Mouse (Mus musculus) intestine, embryonic 14.5 days (tissue): ENCODE data around the gene Fto. TPM values are rescaled to one million over a fixed set of nuclear protein-coding genes. Genes with fewer than 3 reads are reported as not detected.

Experiments
- ATAC-seq: fragments of 200-750 bp; cut with Nextera tagmentation; replicated peaks from 2 replicates; pipeline ENCODE4 v1.8.0; 2017; ENCODE audit warnings: low read depth, moderate number of reproducible peaks, moderate TSS enrichment, moderate library complexity; ENCODE audit not compliant: low FRiP score, low TSS enrichment
- DNase-seq: peaks from one replicate; pipeline ENCODE4 v3.0.0-alpha.2; 2018; ENCODE audit warnings: low spot score
- H3K27ac ChIP-seq: fragments of 300-500 bp; sonication (generic); 2 replicates; pipeline ENCODE4 v1.5.1; 2014; ENCODE audit warnings: low read depth, mild to moderate bottlenecking, control low read depth
- H3K27me3 ChIP-seq: fragments of 300-500 bp; sonication (generic); replicated peaks from 2 replicates; pipeline ENCODE4 v1.6.1; 2014; ENCODE audit warnings: low read length, control low read depth; ENCODE audit not compliant: control insufficient read depth, insufficient read depth
- H3K36me3 ChIP-seq: fragments of 300-500 bp; sonication (generic); 2 replicates; pipeline ENCODE4 v1.6.1; 2014; ENCODE audit warnings: low read length, control low read depth; ENCODE audit not compliant: control insufficient read depth, insufficient read depth
- H3K4me1 ChIP-seq: fragments of 300-500 bp; sonication (generic); replicated peaks from 2 replicates; pipeline ENCODE4 v1.6.1; 2014; ENCODE audit warnings: low read length, control low read depth, mixed read lengths; ENCODE audit not compliant: control insufficient read depth, insufficient read depth
- H3K4me2 ChIP-seq: fragments of 300-500 bp; sonication (generic); 2 replicates; pipeline ENCODE4 v1.6.1; 2014; ENCODE audit warnings: low read length
- H3K4me3 ChIP-seq: fragments of 300-500 bp; sonication (generic); 2 replicates; pipeline ENCODE4 v1.5.1; 2014; ENCODE audit warnings: low read depth, low read length, control low read depth, mixed read lengths
- H3K9ac ChIP-seq: fragments of 300-500 bp; sonication (generic); 2 replicates; pipeline ENCODE4 v1.6.1; 2014; ENCODE audit warnings: mild to moderate bottlenecking, low read length
- H3K9me3 ChIP-seq: fragments of 300-500 bp; sonication (generic); 2 replicates; pipeline ENCODE4 v1.6.1; 2016; ENCODE audit warnings: low read length, control low read depth; ENCODE audit not compliant: control insufficient read depth
- WGBS: fragments of 180-500 bp; shearing (Covaris S2); extraction: QIAGEN DNeasy Blood & Tissue Kit; methylation state at CpG from one replicate; pipeline ENCODE4 v1.1.7; 2014; 5-methylcytosine and 5-hydroxymethylcytosine counted together
- polyA plus RNA-seq: library from polyadenylated mRNA; unstranded; fragments of >200 nt; fragmentation: Nextera tagmentation; extraction: Ambion mirVana; gene quantifications from 2 replicates; pipeline ENCODE4 v1.2.1, GENCODE M21; 2014

The Fto gene
- polyA plus RNA-seq, 1 experiment from 2014 or later: 77.7 TPM

GRCm38 (mm10) chr8:91371995-91372394 lies 58.7 kb downstream of the Fto start:
- Histone ChIP-seq H3K4me1 (peaks cover 22% of the 10 kb centered on the region), H3K4me2 (no peak overlapping the region), H3K9me3 (no peaks in the 10 kb centered on the region), H3K27me3 (no peaks in the 10 kb centered on the region), H3K9ac (no peak overlapping the region), H3K27ac (no peak overlapping the region), H3K4me3 (no peak overlapping the region), H3K36me3 (no peaks in the 10 kb centered on the region)
- DNase-seq (no peak), ATAC-seq (no peak)
- WGBS: 62% methylated on average over 4 of the region's 4 CpGs

- H3K27ac ChIP-seq: no peak overlapping the region
- no peak overlapping the region for H3K4me2 ChIP-seq
- 84% methylated on average over 9 of the region's 9 CpGs for WGBS
- ATAC-seq: no peak
- peaks cover 25% of the 10 kb centered on the region for H3K4me1 ChIP-seq
- H3K27me3 ChIP-seq: no peaks in the 10 kb centered on the region
- H3K9ac ChIP-seq: no peak overlapping the region
- H3K9me3 ChIP-seq: no peaks in the 10 kb centered on the region
- no peak for DNase-seq
- no peaks in the 10 kb centered on the region for H3K36me3 ChIP-seq
- no peak overlapping the region for H3K4me3 ChIP-seq
These were observed 59.7 kb downstream of the Fto start for GRCm38 (mm10) chr8:91372780-91373577.

GRCm38 (mm10) chr8:91375054-91375938 lies 62.0 kb downstream of the Fto start:
- Histone ChIP-seq H3K27me3 (no peaks in the 10 kb centered on the region), H3K4me3 (no peak overlapping the region), H3K4me2 (no peak overlapping the region), H3K9me3 (no peaks in the 10 kb centered on the region), H3K4me1 (peaks cover 27% of the 10 kb centered on the region), H3K27ac (no peak overlapping the region), H3K9ac (no peak overlapping the region), H3K36me3 (no peaks in the 10 kb centered on the region)
- 42% methylated on average over 20 of the region's 20 CpGs for WGBS
- no peak for ATAC-seq
- DNase-seq: no peak

GRCm38 (mm10) chr8:91376785-91377184 lies 63.5 kb downstream of the Fto start:
- Histone ChIP-seq H3K27me3 (no peaks in the 10 kb centered on the region), H3K9ac (no peak overlapping the region), H3K4me1 (peaks cover 32% of the 10 kb centered on the region), H3K36me3 (no peaks in the 10 kb centered on the region), H3K9me3 (no peaks in the 10 kb centered on the region), H3K4me2 (no peak overlapping the region), H3K4me3 (no peak overlapping the region), H3K27ac (no peak overlapping the region)
- ATAC-seq: no peak
- DNase-seq: no peak
- 37% methylated on average over 11 of the region's 11 CpGs for WGBS

GRCm38 (mm10) chr8:91377275-91377674 lies 64.0 kb downstream of the Fto start:
- Histone ChIP-seq H3K9ac (no peak overlapping the region), H3K27ac (no peak overlapping the region), H3K4me2 (no peak overlapping the region), H3K4me1 (peaks cover 34% of the 10 kb centered on the region), H3K9me3 (no peaks in the 10 kb centered on the region), H3K36me3 (no peaks in the 10 kb centered on the region), H3K27me3 (no peaks in the 10 kb centered on the region), H3K4me3 (no peak overlapping the region)
- DNase-seq (no peak), ATAC-seq (no peak)
- WGBS: 85% methylated on average over 6 of the region's 6 CpGs

GRCm38 (mm10) chr8:91378846-91379499 lies 65.6 kb downstream of the Fto start:
- WGBS: 42% methylated on average over 13 of the region's 13 CpGs
- H3K4me2 ChIP-seq: no peak overlapping the region
- no peak overlapping the region for H3K4me3 ChIP-seq
- H3K4me1 ChIP-seq: peaks cover 34% of the 10 kb centered on the region
- H3K9me3 ChIP-seq: no peaks in the 10 kb centered on the region
- no peaks in the 10 kb centered on the region for H3K27me3 ChIP-seq
- peak; percentile 80 for DNase-seq
- no peak overlapping the region for H3K9ac ChIP-seq
- H3K27ac ChIP-seq: no peak overlapping the region
- 0 out of 2 replicates have a peak, but pooled peaks have one; percentile 37 for ATAC-seq
- H3K36me3 ChIP-seq: no peaks in the 10 kb centered on the region

- Histone ChIP-seq H3K4me1 (peaks cover 25% of the 10 kb centered on the region), H3K9ac (no peak overlapping the region), H3K4me3 (no peak overlapping the region), H3K27me3 (no peaks in the 10 kb centered on the region), H3K4me2 (no peak overlapping the region), H3K36me3 (no peaks in the 10 kb centered on the region), H3K27ac (no peak overlapping the region), H3K9me3 (no peaks in the 10 kb centered on the region)
- no peak for ATAC-seq
- 23% methylated on average over 10 of the region's 10 CpGs for WGBS
- DNase-seq: no peak
These were observed 67.6 kb downstream of the Fto start for GRCm38 (mm10) chr8:91380796-91381542.

GRCm38 (mm10) chr8:91381543-91382106 lies 68.3 kb downstream of the Fto start:
- H3K27ac ChIP-seq: no peak overlapping the region
- ATAC-seq (no peak), DNase-seq (no peak)
- H3K4me3 ChIP-seq: no peak overlapping the region
- no peak overlapping the region for H3K4me2 ChIP-seq
- no peaks in the 10 kb centered on the region for H3K36me3 ChIP-seq
- no peaks in the 10 kb centered on the region for H3K9me3 ChIP-seq
- peaks cover 23% of the 10 kb centered on the region for H3K4me1 ChIP-seq
- WGBS: 17% methylated on average over 7 of the region's 7 CpGs
- H3K27me3 ChIP-seq: no peaks in the 10 kb centered on the region
- no peak overlapping the region for H3K9ac ChIP-seq
